Mouse (Mus musculus) ES-Bruce4 (cell line): Measurements from ENCODE around the gene Ssx2ip.

Source experiments
- EP300 ChIP-seq: IDR thresholded peaks from 2 replicates; pipeline ENCODE4 v1.6.1; 2011; ENCODE audit warnings: low read depth, low read length; ENCODE audit not compliant: insufficient read depth
- POLR2A ChIP-seq: IDR thresholded peaks from one replicate; pipeline ENCODE4 v1.8.1; 2011; ENCODE audit warnings: low read length; ENCODE audit not compliant: insufficient read depth

DNA sequence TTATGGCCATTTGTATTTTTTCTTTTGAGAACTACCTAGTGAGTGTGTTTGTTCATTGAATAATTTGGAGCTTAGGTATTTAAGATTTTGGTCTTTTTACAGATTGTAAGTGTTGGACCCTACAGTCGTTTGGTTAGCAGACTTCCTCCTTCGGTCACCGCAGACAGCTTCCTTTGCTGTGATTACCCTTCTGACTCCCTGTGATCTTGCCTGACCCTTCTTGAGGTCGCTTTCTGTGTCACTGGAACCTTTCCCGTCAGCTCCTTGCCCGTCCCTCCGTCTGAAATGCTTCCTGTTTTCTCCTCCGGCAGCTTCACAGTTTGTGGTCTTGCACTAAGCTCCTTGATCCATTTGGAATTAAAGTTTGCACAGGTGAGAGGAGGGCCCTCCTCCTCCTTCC, 17.3 kb downstream of the Ssx2ip start:
- TF ChIP-seq EP300 = no peak
- TF ChIP-seq POLR2A = no peak
